Mouse (Mus musculus) kidney, postnatal 36 days (tissue): Measurements from ENCODE around the gene Hp1bp3.

Experiments
- DNase-seq, 2 experiments: peaks; one replicate each; pipeline ENCODE4 v3.0.0; 2021 to 2022; ENCODE audit warnings: mixed read lengths in 2 of 2

Hp1bp3 gene

DNA sequence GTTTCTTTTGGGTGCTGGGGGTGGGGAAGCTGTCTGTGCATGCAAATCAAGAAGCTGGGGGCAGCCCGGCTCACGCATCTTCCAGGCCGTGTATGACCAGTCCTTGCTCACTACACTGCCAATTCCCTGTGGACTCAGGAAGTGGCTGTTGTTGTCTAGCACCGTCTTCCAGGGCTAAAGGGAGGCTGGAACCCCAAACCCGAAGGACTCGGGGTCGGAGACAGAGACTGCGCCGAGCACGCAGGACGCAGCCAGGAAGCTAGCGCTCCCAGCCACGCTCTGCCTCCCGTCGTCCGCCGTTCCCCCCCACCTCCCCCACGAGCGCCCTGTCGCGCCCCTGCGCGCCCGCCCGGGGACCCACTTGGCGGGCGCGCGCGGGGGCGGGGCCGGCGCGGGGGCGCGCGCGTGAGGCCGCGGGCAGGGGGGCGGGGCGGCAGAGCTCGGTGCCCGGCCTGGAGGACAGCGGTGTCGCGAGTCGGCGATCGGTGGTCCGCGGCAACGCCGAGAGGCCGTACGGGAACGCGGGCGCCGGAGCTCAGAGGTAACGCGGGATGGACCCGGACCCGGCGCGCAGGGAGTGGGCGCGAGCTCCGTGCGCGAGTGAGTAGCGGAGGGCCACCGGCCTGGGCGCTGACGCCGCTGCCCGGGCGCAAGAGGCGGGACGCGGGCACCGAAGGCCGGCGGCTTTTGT, at the start of gene Hp1bp3:
Gene Hp1bp3, plus strand, starts transcription at position 97 of the 691 bp plus-strand sequence.
- peak; percentile 74 to 88 for DNase-seq

DNA sequence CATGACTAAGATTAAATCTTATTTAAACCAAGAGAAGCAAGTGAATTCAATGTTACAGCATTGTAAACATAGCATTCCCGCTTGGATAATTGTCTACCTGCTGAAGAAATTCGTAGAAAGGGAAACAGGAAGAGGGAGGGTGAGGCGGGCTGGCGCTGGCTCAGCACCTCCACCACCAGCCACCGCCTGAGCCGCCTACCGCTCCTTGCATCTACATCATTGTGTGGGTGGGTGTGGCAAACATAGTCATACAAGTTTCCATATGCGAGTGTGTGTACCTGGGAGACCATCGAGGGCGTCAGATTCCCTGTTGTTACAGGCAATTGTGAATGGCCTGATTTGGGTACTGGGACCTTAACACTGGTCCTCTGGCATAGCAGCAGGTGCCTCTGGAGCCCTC, 49.6 kb upstream of the Hp1bp3 start:
- DNase-seq = no peak

DNA sequence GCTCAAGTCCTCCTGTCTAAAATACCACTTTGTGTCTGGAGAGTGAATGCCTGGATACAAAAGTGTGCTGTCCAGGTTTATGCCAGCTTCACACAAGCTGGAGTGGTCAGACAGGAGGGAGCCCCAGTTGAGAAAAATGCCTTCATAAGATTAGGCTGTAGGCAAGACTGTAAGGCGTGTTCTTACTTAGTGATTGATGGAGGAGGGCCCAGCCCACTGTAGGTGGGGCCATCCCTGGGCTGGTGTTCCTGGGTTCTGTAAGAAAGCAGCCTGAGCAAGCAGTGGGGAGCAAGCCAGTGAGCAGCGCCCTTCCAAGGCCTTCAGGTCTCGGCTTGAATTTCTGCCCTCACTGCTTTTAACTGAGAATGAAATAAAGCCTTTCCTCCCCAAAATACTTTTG, 47.9 kb upstream of the Hp1bp3 start:
- DNase-seq = no peak

- no peak for DNase-seq
Measured at GRCm38 (mm10) chr4:138169420-138169819, 46.7 kb upstream of the Hp1bp3 start.

DNA sequence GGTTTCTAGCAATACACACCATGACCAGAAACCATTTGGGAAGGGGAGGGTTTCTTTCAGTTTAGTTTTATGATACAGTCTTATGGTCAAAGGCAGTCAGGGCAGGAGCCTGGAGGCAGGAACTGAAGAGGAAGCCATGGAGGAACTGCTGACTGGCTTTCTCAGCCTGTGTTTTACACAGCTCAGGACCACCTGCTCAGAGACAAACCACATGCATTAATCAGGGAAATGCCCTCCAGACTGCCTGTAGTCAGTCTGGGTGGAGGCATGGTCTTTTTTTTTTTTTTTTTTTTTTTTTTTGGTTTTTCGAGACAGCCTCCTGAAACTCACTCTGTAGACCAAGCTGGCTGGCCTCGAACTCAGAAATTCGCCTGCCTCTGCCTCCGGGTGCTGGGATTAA, 43.4 kb upstream of the Hp1bp3 start:
- DNase-seq = no peak

DNA sequence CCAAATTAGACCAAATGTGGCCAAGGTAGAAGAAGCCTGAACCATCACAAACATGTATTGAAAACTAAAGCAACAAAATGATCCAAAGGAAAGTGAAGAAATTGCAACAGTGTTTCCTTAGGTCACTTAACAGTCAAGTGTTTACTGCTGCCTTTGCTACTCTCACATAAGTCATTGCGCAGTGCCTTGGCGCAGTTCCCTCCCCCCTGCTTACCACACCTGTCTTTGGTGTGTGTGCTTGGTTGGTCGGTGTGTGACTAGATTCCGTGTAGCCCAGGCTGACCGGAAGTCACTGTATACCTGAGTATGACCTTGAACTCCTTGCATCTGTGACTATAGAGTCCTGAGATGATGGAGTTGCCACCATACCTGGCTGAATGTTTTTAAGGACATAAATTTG, 36.7 kb upstream of the Hp1bp3 start:
- no peak for DNase-seq

DNA sequence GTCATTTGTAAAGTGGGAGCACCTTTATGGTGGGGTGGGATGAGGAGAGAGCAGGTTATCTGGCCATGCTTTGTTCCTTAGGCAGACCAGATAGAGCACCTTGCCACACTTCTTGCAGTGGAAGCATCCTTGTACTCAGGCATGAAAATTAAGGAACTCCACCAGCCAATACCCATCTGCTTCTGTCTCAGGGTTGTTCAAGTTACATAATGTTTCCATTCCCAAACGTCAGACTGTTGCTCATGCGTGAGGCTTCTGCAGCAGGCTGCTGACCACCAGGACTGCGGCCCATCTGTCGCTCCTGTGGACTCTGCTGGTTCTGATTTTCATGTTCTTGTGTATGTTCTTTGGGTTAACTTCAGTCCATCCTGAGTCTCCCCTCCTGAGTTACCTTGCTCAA, 35.4 kb upstream of the Hp1bp3 start:
- no peak for DNase-seq

DNA sequence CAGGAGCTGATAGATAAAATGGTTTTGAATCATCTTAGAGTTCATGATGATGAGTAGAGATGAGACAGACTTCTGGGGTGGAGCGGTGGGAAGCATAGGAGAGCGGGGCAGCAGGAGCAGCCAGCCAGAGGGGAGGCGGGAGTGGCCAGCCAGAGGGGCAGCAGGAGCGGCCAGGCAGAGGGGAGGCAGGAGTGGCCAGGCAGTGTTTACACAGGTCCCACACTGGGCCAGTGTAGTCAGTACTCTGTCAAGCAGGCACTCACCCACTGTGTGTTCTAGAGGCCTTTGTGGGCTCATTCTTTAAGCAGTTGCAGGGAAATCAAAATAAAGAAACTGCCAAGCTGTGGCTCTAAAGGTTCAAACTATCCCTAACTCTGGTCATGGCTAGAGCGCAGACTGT, 32.0 kb upstream of the Hp1bp3 start:
- no peak for DNase-seq

GRCm38 (mm10) chr4:138184573-138184981, 31.5 kb upstream of the Hp1bp3 start:
- DNase-seq = no peak

DNA sequence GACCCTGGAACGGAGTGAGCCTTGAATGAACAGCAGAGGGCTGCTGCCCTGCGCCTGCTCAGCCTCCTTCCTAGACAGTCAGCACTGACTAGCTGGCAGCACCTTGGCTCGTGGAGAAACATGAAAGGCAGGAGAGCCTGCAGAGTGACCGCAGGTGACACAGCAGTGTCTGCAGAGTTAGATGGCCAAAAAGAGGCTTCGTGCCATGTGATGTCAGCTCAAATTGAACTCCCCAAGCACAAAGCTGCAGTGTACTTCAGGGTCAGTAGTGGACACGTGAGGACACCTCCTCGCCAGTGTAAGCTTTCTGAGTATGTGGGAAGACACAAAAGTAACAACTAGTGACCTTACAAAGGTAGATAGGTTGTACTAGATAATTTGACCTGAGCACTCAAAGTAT, 30.1 kb upstream of the Hp1bp3 start:
- DNase-seq = no peak

DNA sequence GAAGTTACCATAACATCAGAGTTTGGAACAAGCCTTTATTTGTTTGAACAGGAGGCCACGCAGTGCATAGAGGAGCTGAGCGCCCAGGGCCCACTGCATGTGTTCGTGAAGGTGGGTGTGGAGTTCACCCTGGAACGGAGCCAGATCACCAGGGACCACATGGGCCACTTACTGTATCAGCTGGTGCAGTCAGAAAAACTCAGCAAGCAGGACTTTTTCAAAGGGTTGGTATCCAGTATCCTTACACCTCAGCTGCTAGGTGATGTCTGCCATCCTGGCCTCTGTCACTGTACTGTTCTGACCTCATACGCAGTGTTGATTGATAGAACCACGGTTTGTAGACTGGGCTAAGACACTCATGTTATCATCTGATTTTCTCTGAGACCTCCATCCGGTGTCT, 28.1 kb upstream of the Hp1bp3 start:
- DNase-seq = no peak

DNA sequence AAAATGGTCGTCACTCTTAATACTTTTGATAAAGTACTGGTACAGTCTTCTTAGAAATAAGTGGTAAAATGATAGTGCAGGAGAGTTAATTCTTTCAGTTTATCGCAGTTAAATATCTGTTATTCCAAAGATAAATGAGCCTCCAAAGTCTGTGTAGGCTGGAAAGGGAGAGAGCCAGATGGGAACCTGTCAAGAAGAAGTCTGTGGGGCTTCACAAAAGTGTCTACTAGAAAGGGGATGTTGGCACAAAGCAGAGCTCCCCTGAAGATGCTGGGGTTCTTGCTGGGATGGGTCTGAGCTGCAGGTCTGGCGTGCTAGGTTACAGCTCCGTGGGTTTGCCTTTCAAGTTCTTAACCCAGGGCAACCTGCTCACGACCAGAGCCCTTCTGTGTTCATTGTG, 23.5 kb upstream of the Hp1bp3 start:
- no peak for DNase-seq

- DNase-seq = no peak
Measured at GRCm38 (mm10) chr4:138200769-138201168, 15.3 kb upstream of the Hp1bp3 start.

DNA sequence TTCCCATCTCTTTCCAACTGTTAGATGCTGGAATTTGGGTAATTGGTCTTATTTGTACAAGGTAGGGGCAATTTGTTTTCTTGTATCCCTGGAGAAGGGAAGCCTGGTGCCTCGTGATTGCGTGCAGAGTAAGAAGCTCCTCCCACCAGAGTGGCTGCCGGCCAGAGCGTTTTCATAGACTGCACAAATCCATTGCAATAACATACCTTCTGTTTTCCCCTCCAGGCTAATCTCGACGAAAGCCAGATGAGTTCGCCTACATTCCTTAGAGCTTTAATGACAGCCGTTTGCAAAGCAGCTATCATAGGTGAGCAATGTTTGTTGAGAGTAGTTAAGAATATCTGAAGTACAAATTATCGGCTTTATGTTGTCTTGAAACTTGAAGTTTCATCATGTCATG, 14.4 kb upstream of the Hp1bp3 start:
- DNase-seq = no peak

DNA sequence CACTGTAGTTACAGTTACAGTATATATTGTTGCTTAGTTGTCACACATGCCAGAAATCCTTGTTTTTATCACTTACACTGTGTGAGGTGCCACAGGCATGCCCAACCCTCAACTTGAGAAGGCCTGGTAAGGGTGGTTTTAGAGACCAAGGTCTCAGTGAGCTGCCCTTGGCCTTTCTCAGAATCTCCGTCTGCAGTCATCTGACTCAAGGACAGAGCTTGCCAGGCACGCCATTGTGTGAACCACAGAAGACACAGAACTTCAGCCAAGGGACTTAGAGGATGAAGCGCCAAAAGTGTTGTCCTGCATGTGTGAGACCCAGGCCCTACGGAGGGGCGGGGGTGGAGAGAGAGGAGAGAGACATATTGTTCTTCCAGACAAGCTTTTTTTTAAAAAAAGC, 6.0 kb upstream of the Hp1bp3 start:
- no peak for DNase-seq

GRCm38 (mm10) chr4:138213861-138214260, 2.2 kb upstream of the Hp1bp3 start:
- no peak for DNase-seq

- DNase-seq = no peak
Measured at GRCm38 (mm10) chr4:138215671-138216199, 361 bp upstream of the Hp1bp3 start.

DNA sequence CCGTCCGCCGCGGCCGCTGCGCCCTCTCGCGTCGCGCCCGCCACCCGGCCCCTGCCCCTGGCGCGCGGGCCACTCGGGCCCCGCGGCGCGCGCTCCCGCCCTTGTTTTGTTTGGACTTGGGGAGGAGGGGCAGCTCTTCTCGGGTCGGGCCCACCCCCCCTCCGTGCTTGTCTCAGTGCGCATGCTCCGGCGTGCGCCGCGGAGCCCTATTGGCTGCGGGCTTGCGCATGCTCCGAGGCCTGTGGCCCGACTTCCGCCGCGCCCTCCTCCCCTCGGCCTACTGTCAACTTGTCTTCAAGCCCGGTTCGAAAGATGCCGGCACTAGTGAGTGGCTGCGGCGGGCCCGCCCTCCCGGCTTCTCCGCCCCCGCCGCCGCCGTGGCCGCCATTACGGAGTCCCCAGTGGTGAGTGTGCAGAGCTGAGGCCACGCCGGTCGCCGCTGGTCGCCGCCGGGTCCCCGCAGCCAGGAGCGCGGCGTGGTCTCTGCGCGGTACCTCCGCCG, 846 bp downstream of the Hp1bp3 start:
- peak; percentile 99 for DNase-seq

- DNase-seq = peak in 1 of 2 experiments; percentile 13
Measured at GRCm38 (mm10) chr4:138217441-138217840, 1.3 kb downstream of the Hp1bp3 start.

- DNase-seq = no peak
Measured at GRCm38 (mm10) chr4:138217951-138218685, 2.0 kb downstream of the Hp1bp3 start.

DNA sequence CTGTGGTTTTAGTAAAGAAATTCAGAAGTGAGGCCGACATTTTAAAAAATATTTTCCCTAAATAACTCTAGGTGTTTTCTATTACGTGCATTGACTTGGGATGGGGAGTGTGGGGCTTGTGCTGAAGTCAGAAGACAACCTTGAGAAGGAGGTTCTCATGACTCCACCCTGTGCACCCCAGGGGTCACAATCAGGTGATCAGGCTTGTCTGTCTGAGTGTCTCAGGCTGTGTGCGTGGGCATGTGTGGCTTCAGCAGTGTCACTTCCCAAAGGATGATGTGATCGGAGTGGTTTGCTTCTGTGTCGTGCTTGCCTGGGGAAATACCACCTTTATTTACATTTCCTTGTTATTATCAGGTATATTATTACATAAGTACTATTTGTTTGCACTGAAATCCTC, 3.2 kb downstream of the Hp1bp3 start:
- no peak for DNase-seq

GRCm38 (mm10) chr4:138220761-138221160, 4.7 kb downstream of the Hp1bp3 start:
- no peak for DNase-seq

DNA sequence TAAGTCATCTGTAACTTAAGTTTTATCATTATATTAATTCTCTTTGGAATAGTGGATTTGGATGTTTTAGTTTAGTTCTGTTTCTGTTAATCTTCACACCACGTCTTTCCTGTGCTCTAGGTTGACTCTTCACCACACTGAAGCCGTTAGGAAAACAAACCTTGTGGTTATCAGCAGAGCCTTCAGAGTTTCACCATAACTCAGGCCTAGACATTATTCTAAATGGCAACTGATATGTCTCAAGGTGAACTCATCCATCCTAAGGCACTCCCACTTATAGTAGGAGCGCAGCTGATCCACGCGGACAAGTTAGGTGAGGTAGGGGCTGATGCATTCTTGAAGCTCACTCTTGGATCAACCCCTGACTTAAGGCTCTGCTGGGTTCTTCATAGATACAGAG, 5.3 kb downstream of the Hp1bp3 start:
- no peak for DNase-seq

DNA sequence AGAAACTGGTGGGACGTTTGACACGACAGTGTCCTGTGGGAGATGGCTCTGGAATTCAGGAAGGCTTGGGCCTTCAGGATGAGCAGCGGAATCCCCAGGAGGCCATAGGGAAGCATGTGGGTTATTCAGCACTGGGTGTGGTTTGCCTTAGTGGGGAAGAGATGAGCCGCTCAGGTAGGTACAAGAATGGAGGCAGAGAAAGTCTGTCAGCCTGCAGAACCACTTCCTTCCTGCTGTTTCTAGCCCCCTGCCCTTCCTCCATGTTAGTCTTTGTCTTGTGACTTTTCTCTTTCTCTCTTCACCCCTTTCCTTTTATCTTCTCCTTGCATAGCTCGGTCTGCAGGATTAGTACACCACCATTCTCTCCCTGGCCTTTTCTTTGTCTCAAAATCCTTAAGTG, 6.3 kb downstream of the Hp1bp3 start:
- no peak for DNase-seq
